Mouse (Mus musculus): ENCODE data around the gene Olfr1461. TPM values are rescaled to one million over a fixed set of nuclear protein-coding genes. Genes with fewer than 3 reads are reported as not detected.

Gene Olfr1461
- not detected for total RNA-seq (2021)
- long read RNA-seq, experiment 1 = 0 reads
- long read RNA-seq, experiment 2 = 0 reads

DNA sequence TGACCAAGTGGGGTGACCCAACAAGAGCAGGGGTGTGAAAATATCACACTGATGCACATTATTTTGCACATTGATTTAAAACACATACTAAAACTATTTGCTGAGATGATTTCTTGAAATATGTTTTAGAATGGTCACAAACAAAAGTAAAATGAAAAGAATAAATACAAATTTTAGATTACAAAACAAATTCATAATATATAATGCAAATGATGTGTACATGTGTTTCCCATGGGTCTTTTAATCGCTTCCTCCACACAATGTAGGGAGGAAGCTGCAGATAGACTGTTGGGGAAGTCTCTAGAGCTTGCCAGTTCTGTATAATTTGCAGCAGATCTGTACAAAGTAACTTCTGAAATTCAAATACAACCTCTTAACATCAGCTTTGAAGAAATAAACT lies at the start of gene Olfr1461:
TSS of gene Olfr1461 (plus strand) at position 301 of the 400 bp plus-strand sequence.
- no peak for DNase-seq (ENCODE audit: low spot score in 2 of 2)

DNA sequence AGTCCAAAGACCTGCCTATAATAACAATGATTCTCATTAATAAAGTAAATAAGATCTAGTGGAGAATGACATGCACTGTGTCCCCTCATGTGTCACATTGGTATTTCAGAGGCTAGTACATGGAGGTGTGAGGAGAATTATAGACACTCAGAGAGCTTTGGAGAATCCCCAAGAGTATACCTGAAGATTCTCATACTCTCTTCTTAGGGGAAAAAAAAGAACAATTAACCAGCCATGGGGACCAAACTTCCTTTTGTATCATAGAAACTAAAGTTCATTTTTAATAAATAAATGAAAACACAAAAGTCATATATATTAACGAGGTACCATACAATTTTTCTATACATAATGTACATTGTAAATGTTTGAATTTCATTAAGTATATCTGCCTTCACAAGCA lies 13.4 kb upstream of the Olfr1461 start, which contains the start of gene Olfr1459:
TSS of gene Olfr1459 (minus strand) at position 101 of the 400 bp plus-strand sequence.
- no peak for DNase-seq (ENCODE audit: low spot score in 2 of 2)

DNA sequence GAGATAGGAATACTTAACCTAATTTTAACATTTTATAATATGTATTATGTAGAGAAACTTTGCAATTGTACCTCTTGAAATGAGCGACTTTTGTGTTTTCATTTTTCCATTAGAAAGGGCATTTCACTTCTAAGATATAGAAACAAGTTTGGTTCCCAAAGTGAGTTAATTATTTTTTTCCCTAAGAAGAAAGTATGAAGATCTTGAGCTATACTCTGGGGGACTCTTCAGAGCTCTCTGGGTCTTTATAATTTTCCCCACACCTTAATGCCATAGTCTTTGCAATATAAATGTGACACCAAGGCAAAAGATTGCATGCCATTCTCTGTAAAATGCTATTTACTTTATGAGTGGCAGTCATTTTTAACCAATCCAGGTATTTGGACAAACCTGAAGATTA lies 22.6 kb downstream of the Olfr1461 start, which contains the start of gene Olfr1462:
TSS of gene Olfr1462 (plus strand) at position 301 of the 400 bp plus-strand sequence.
- DNase-seq (ENCODE audit: low spot score in 2 of 2) = no peak

Other genes starting within 250 kb of the Olfr1461 start
- gene Olfr1448, start 238.6 kb upstream of the Olfr1461 start, total RNA-seq (2021) = not detected
- not detected for gene Olfr1449, start 232.2 kb upstream of the Olfr1461 start, total RNA-seq (2021)
- not detected for gene Olfr1450, start 212.7 kb upstream of the Olfr1461 start, total RNA-seq (2021)
- not detected for gene Olfr1451, start 168.0 kb upstream of the Olfr1461 start, total RNA-seq (2021)
- not detected for gene Olfr1453, start 134.7 kb upstream of the Olfr1461 start, total RNA-seq (2021)
- gene Olfr1454, start 102.4 kb upstream of the Olfr1461 start, total RNA-seq (2021) = not detected
- gene Olfr1457, start 65.1 kb upstream of the Olfr1461 start, total RNA-seq (2021) = not detected
- gene Olfr1458, start 56.2 kb upstream of the Olfr1461 start, total RNA-seq (2021) = not detected
- gene Olfr1459, start 13.5 kb upstream of the Olfr1461 start, total RNA-seq (2021) = under 1 TPM; 0.09 to 0.10 TPM
- not detected for gene Olfr1462, start 22.7 kb downstream of the Olfr1461 start, total RNA-seq (2021)
- not detected for gene Olfr1463, start 68.3 kb downstream of the Olfr1461 start, total RNA-seq (2021)
- not detected for gene Olfr1465, start 152.5 kb downstream of the Olfr1461 start, total RNA-seq (2021)
- not detected for gene Olfr1466, start 175.9 kb downstream of the Olfr1461 start, total RNA-seq (2021)
- not detected for gene Olfr1467, start 199.2 kb downstream of the Olfr1461 start, total RNA-seq (2021)
- gene Olfr1469, start 244.8 kb downstream of the Olfr1461 start, total RNA-seq (2021) = not detected

All from layer of hippocampus, postnatal 14 days (tissue).